Mouse (Mus musculus): ENCODE measurements around the gene Nbeal1. TPM values are rescaled to one million over a fixed set of nuclear protein-coding genes. Genes with fewer than 3 reads are reported as not detected.
A peak's percentile ranks its signal among the peaks of the same experiment; 100 is the strongest.

Gene Nbeal1
- polyA plus RNA-seq, 1 experiment from 2014 or later: 12.3 TPM

- no peak for ATAC-seq (ENCODE audit: insufficient number of reproducible peaks, insufficient read depth, low FRiP score, low read depth)
- Histone ChIP-seq H3K9ac (ENCODE audit: low read length) (peak overlapping the region; percentile 79), H3K4me2 (ENCODE audit: low read length) (peak overlapping the region; percentile 79), H3K4me3 (ENCODE audit: control insufficient read depth in 1 of 2, insufficient read depth in 1 of 2, low read depth in 1 of 2, low read length in 2 of 2) (peak overlapping the region; percentile 64 to 74), H3K9me3 (ENCODE audit: control insufficient read depth, low read length) (no peaks in the 10 kb centered on the region), H3K27me3 (ENCODE audit: control insufficient read depth, insufficient read depth, low read length) (no peaks in the 10 kb centered on the region), H3K27ac (replicated peaks in 1 of 2; ENCODE audit: control insufficient read depth in 1 of 2, insufficient read depth in 1 of 2, low read depth in 2 of 2, low read length in 2 of 2) (peak overlapping the region; percentile 91 to 94), H3K4me1 (ENCODE audit: control insufficient read depth in 2 of 2, insufficient read depth in 2 of 2, low read length in 2 of 2) (peaks cover 3 to 21% of the 10 kb centered on the region in 2 experiments; a peak in 3 of 4 replicates), H3K36me3 (ENCODE audit: control insufficient read depth, insufficient read depth, low read length) (peaks cover 5% of the 10 kb centered on the region)
- WGBS: 7% methylated on average over 14 of the region's 14 CpGs
Measured at GRCm38 (mm10) chr1:60343630-60344455, 163.4 kb downstream of the Nbeal1 start.

DNA sequence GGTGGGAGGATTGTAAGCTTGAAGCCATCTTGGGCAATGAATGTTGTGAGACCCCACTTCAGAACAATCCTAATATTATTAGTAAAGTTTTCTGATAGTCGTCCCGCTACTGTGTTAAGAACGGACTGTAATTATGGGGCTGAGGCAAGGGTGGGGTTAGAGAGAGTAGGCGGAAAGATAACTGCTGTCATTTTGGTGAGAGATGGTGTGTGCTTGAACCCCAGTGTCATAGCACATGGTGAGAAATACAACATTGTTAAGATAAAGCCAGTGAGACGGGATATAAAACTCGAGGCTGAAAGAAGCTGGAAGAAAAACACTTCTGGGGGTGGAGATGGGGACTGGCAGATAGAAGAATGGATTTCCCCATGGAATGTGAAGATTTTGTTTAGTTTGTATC is 164.3 kb downstream of the Nbeal1 start:
- no peaks in the 10 kb centered on the region for H3K36me3 ChIP-seq (ENCODE audit: control insufficient read depth, insufficient read depth, low read length)
- H3K27ac ChIP-seq (replicated peaks in 1 of 2; ENCODE audit: control insufficient read depth in 1 of 2, insufficient read depth in 1 of 2, low read depth in 2 of 2, low read length in 2 of 2): peak overlapping the region; percentile 8 to 33; a peak in 2 of 4 replicates
- H3K9me3 ChIP-seq (ENCODE audit: control insufficient read depth, low read length): peaks cover 5% of the 10 kb centered on the region; the same call in 1 of the 2 replicates
- H3K27me3 ChIP-seq (ENCODE audit: control insufficient read depth, insufficient read depth, low read length): no peaks in the 10 kb centered on the region
- peak overlapping the region; percentile 79 for H3K4me2 ChIP-seq (ENCODE audit: low read length)
- no peak for ATAC-seq (ENCODE audit: insufficient number of reproducible peaks, insufficient read depth, low FRiP score, low read depth)
- no peak overlapping the region for H3K4me3 ChIP-seq (ENCODE audit: control insufficient read depth in 1 of 2, insufficient read depth in 1 of 2, low read depth in 1 of 2, low read length in 2 of 2)
- 67% methylated on average over 6 of the region's 6 CpGs for WGBS
- H3K9ac ChIP-seq (ENCODE audit: low read length): no peak overlapping the region
- H3K4me1 ChIP-seq (ENCODE audit: control insufficient read depth in 2 of 2, insufficient read depth in 2 of 2, low read length in 2 of 2): peaks cover 3 to 21% of the 10 kb centered on the region in 2 experiments; a peak in 3 of 4 replicates

DNA sequence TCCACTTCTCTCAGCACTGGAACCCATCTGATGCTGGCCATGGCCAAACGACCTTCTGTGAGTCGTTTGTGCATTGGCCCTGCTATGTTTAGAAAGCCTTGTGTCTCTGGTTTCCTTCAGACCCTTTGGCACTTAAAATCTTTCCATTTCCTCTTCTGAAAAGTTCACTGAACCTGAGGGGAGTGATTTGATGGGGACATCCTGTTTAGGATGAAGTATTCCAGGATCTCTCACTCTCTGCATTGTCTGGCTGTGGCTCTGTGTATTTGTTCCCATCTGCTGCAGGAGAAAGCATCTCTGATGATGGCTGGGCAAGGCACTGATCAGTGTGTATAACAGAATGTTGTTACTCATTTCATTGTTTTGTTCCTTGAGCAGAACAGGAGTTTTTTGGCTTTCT is 165.3 kb downstream of the Nbeal1 start:
- no peak overlapping the region for H3K9ac ChIP-seq (ENCODE audit: low read length)
- peak overlapping the region; percentile 60 to 75 for H3K27ac ChIP-seq (replicated peaks in 1 of 2; ENCODE audit: control insufficient read depth in 1 of 2, insufficient read depth in 1 of 2, low read depth in 2 of 2, low read length in 2 of 2)
- no peaks in the 10 kb centered on the region for H3K27me3 ChIP-seq (ENCODE audit: control insufficient read depth, insufficient read depth, low read length)
- ATAC-seq (ENCODE audit: insufficient number of reproducible peaks, insufficient read depth, low FRiP score, low read depth): no peak; the same call in 1 of the 2 replicates
- peaks cover 10% of the 10 kb centered on the region; the same call in 1 of the 2 replicates for H3K9me3 ChIP-seq (ENCODE audit: control insufficient read depth, low read length)
- 0 out of 2 replicates have a peak overlapping the region, but pooled peaks have one; percentile 3 for H3K4me2 ChIP-seq (ENCODE audit: low read length)
- H3K4me3 ChIP-seq (ENCODE audit: control insufficient read depth in 1 of 2, insufficient read depth in 1 of 2, low read depth in 1 of 2, low read length in 2 of 2): no peak overlapping the region
- peaks cover 3 to 21% of the 10 kb centered on the region in 2 experiments; a peak in 3 of 4 replicates for H3K4me1 ChIP-seq (ENCODE audit: control insufficient read depth in 2 of 2, insufficient read depth in 2 of 2, low read length in 2 of 2)
- 25% methylated on average over 2 of the region's 2 CpGs for WGBS
- H3K36me3 ChIP-seq (ENCODE audit: control insufficient read depth, insufficient read depth, low read length): no peaks in the 10 kb centered on the region

GRCm38 (mm10) chr1:60352786-60353185 is 172.4 kb downstream of the Nbeal1 start:
- no peak overlapping the region for H3K4me2 ChIP-seq (ENCODE audit: low read length)
- no peaks in the 10 kb centered on the region for H3K27me3 ChIP-seq (ENCODE audit: control insufficient read depth, insufficient read depth, low read length)
- peaks cover 10% of the 10 kb centered on the region; the same call in 1 of the 2 replicates for H3K9me3 ChIP-seq (ENCODE audit: control insufficient read depth, low read length)
- no peaks in the 10 kb centered on the region for H3K4me1 ChIP-seq (ENCODE audit: control insufficient read depth in 2 of 2, insufficient read depth in 2 of 2, low read length in 2 of 2)
- peaks cover 33% of the 10 kb centered on the region for H3K36me3 ChIP-seq (ENCODE audit: control insufficient read depth, insufficient read depth, low read length)
- no peak overlapping the region for H3K9ac ChIP-seq (ENCODE audit: low read length)
- 92% methylated on average over 5 of the region's 5 CpGs for WGBS
- H3K27ac ChIP-seq (replicated peaks in 1 of 2; ENCODE audit: control insufficient read depth in 1 of 2, insufficient read depth in 1 of 2, low read depth in 2 of 2, low read length in 2 of 2): no peak overlapping the region
- no peak for ATAC-seq (ENCODE audit: insufficient number of reproducible peaks, insufficient read depth, low FRiP score, low read depth)
- H3K4me3 ChIP-seq (ENCODE audit: control insufficient read depth in 1 of 2, insufficient read depth in 1 of 2, low read depth in 1 of 2, low read length in 2 of 2): no peak overlapping the region

- no peak overlapping the region for H3K4me3 ChIP-seq (ENCODE audit: control insufficient read depth in 1 of 2, insufficient read depth in 1 of 2, low read depth in 1 of 2, low read length in 2 of 2)
- H3K4me1 ChIP-seq (ENCODE audit: control insufficient read depth in 2 of 2, insufficient read depth in 2 of 2, low read length in 2 of 2): no peaks in the 10 kb centered on the region
- peaks cover 31% of the 10 kb centered on the region for H3K36me3 ChIP-seq (ENCODE audit: control insufficient read depth, insufficient read depth, low read length)
- no peaks in the 10 kb centered on the region for H3K9me3 ChIP-seq (ENCODE audit: control insufficient read depth, low read length)
- no peak for ATAC-seq (ENCODE audit: insufficient number of reproducible peaks, insufficient read depth, low FRiP score, low read depth)
- H3K27ac ChIP-seq (replicated peaks in 1 of 2; ENCODE audit: control insufficient read depth in 1 of 2, insufficient read depth in 1 of 2, low read depth in 2 of 2, low read length in 2 of 2): no peak overlapping the region
- 81% methylated on average over 1 of the region's 1 CpGs for WGBS
- H3K27me3 ChIP-seq (ENCODE audit: control insufficient read depth, insufficient read depth, low read length): no peaks in the 10 kb centered on the region
- H3K4me2 ChIP-seq (ENCODE audit: low read length): no peak overlapping the region
- no peak overlapping the region for H3K9ac ChIP-seq (ENCODE audit: low read length)
Measured at GRCm38 (mm10) chr1:60361626-60362025, 181.2 kb downstream of the Nbeal1 start.

DNA sequence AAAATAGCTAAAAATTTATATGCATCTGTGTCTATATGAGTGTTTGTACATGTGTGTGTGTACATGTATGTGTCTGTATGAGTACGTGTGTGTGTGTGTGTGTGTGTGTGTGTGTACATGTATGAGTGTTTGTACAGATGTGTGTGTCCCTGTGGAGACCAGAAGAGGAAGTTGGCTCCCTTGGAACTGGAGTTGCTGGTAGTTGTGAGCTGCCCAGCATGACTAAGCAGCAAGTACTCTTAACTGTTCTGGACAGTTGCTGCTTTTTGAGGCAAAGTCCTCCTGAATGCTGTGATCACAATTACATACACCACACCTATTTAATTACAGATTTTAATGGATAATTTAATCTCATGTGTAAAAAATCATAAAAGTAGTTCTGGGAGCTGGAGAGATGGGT is 196.2 kb downstream of the Nbeal1 start:
- Histone ChIP-seq H3K9me3 (ENCODE audit: control insufficient read depth, low read length) (0 out of 2 replicates have a peak, but pooled peaks cover 5% of the 10 kb centered on the region), H3K4me1 (ENCODE audit: control insufficient read depth in 2 of 2, insufficient read depth in 2 of 2, low read length in 2 of 2) (no peaks in the 10 kb centered on the region), H3K4me2 (ENCODE audit: low read length) (no peak overlapping the region), H3K27me3 (ENCODE audit: control insufficient read depth, insufficient read depth, low read length) (no peaks in the 10 kb centered on the region), H3K36me3 (ENCODE audit: control insufficient read depth, insufficient read depth, low read length) (peaks cover 83% of the 10 kb centered on the region), H3K9ac (ENCODE audit: low read length) (no peak overlapping the region), H3K4me3 (ENCODE audit: control insufficient read depth in 1 of 2, insufficient read depth in 1 of 2, low read depth in 1 of 2, low read length in 2 of 2) (no peak overlapping the region), H3K27ac (replicated peaks in 1 of 2; ENCODE audit: control insufficient read depth in 1 of 2, insufficient read depth in 1 of 2, low read depth in 2 of 2, low read length in 2 of 2) (no peak overlapping the region)
- 97% methylated on average over 1 of the region's 1 CpGs for WGBS
- no peak for ATAC-seq (ENCODE audit: insufficient number of reproducible peaks, insufficient read depth, low FRiP score, low read depth)

DNA sequence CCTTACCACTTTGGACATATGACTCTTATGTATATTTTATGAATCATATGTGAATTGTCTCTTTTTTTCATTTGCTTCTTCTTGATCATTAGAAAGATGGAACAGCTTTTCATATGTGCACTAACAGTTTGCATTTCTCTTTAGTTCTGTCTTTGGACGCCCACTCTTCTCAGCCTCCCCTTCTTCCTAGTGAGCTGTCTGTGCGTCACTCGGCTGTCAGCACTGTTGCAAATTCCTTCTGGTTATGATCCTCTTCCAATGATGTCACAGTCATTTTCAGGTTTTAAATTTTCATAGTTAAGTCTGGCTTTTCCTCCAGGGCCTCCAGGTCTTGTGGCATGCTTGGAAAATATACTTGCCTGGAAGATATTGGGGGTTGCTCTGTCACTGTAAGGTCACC is 201.5 kb downstream of the Nbeal1 start:
- 78% methylated on average over 3 of the region's 3 CpGs for WGBS
- no peak for ATAC-seq (ENCODE audit: insufficient number of reproducible peaks, insufficient read depth, low FRiP score, low read depth)
- peaks cover 68% of the 10 kb centered on the region for H3K36me3 ChIP-seq (ENCODE audit: control insufficient read depth, insufficient read depth, low read length)

More for the DNA sequence above, 201.5 kb downstream of the Nbeal1 start:
- Histone ChIP-seq H3K9me3 (ENCODE audit: control insufficient read depth, low read length) (no peaks in the 10 kb centered on the region), H3K27ac (replicated peaks in 1 of 2; ENCODE audit: control insufficient read depth in 1 of 2, insufficient read depth in 1 of 2, low read depth in 2 of 2, low read length in 2 of 2) (no peak overlapping the region), H3K9ac (ENCODE audit: low read length) (no peak overlapping the region), H3K4me3 (ENCODE audit: control insufficient read depth in 1 of 2, insufficient read depth in 1 of 2, low read depth in 1 of 2, low read length in 2 of 2) (no peak overlapping the region), H3K4me1 (ENCODE audit: control insufficient read depth in 2 of 2, insufficient read depth in 2 of 2, low read length in 2 of 2) (no peaks in the 10 kb centered on the region), H3K27me3 (ENCODE audit: control insufficient read depth, insufficient read depth, low read length) (no peaks in the 10 kb centered on the region), H3K4me2 (ENCODE audit: low read length) (no peak overlapping the region)
